Mouse (Mus musculus) liver, postnatal 0 days (tissue): ENCODE measurements around the gene Mfap3l. TPM values are rescaled to one million over a fixed set of nuclear protein-coding genes. Genes with fewer than 3 reads are reported as not detected.

Experiments
- ATAC-seq: fragments of 200-750 bp; cut with Nextera tagmentation; 2 replicates; pipeline ENCODE4 v1.8.0; 2017; ENCODE audit warnings: mild to moderate bottlenecking, moderate library complexity
- DNase-seq: peaks from one replicate; pipeline ENCODE4 v3.0.0-alpha.2; 2016
- H3K27ac ChIP-seq: fragments of 300-500 bp; sonication (generic); 2 replicates; pipeline ENCODE4 v1.5.1; 2014; ENCODE audit warnings: antibody characterized with exemption, moderate library complexity, mild to moderate bottlenecking, low read depth
- H3K27me3 ChIP-seq: fragments of 300-500 bp; sonication (generic); 2 replicates; pipeline ENCODE4 v1.6.1; 2014; ENCODE audit warnings: low read length, control low read depth, mixed read lengths; ENCODE audit not compliant: insufficient read depth
- H3K36me3 ChIP-seq: fragments of 300-500 bp; sonication (generic); replicated peaks from 2 replicates; pipeline ENCODE4 v1.6.1; 2014; ENCODE audit warnings: mild to moderate bottlenecking, control low read depth, low read length, moderate library complexity, mixed read lengths; ENCODE audit not compliant: insufficient read depth
- H3K4me1 ChIP-seq: fragments of 300-500 bp; sonication (generic); 2 replicates; pipeline ENCODE4 v1.6.1; 2014; ENCODE audit warnings: antibody characterized with exemption, mild to moderate bottlenecking, control low read depth; ENCODE audit not compliant: insufficient read depth
- H3K4me2 ChIP-seq: fragments of 300-500 bp; sonication (generic); 2 replicates; pipeline ENCODE4 v1.6.1; 2014; ENCODE audit warnings: low read depth, mild to moderate bottlenecking, low read length, moderate library complexity, mixed read lengths
- H3K4me3 ChIP-seq: fragments of 300-500 bp; sonication (generic); 2 replicates; pipeline ENCODE4 v1.5.1; 2014; ENCODE audit warnings: low read depth, low read length
- H3K9ac ChIP-seq: fragments of 300-500 bp; sonication (generic); replicated peaks from 2 replicates; pipeline ENCODE4 v1.6.1; 2014; ENCODE audit warnings: mild to moderate bottlenecking, moderate library complexity
- H3K9me3 ChIP-seq: fragments of 300-500 bp; sonication (generic); 2 replicates; pipeline ENCODE4 v1.6.1; 2016; ENCODE audit warnings: mild to moderate bottlenecking, control low read depth, low read length, mixed read lengths
- CTCF ChIP-seq: sonication (generic); IDR thresholded peaks from 2 replicates; pipeline ENCODE4 v1.5.1; 2016; ENCODE audit warnings: antibody characterized with exemption, low read depth
- EP300 ChIP-seq: IDR thresholded peaks from 2 replicates; pipeline ENCODE4 v1.6.1; 2016; ENCODE audit warnings: antibody characterized with exemption, low read depth, mild to moderate bottlenecking
- WGBS: fragments of 180-500 bp; shearing (Covaris S2); extraction: QIAGEN DNeasy Blood & Tissue Kit; methylation state at CpG from one replicate; pipeline ENCODE4 v1.1.7; 2014; ENCODE audit not compliant: insufficient replicate concordance; 5-methylcytosine and 5-hydroxymethylcytosine counted together
- polyA plus RNA-seq: library from polyadenylated mRNA; unstranded; fragments of >200 nt; fragmentation: Nextera tagmentation; extraction: Ambion mirVana; gene quantifications from 2 replicates; pipeline ENCODE4 v1.2.1, GENCODE M21; 2015

The Mfap3l gene
- polyA plus RNA-seq, 1 experiment from 2014 or later: 0.40 TPM

GRCm38 (mm10) chr8:60659721-60660120, 27.1 kb downstream of the Mfap3l start:
- 83% methylated on average over 8 of the region's 8 CpGs for WGBS
- ATAC-seq (no peak), DNase-seq (no peak)
- Histone ChIP-seq H3K9me3 (no peaks in the 10 kb centered on the region), H3K36me3 (no peaks in the 10 kb centered on the region), H3K27me3 (no peaks in the 10 kb centered on the region), H3K4me2 (no peak overlapping the region), H3K4me1 (no peaks in the 10 kb centered on the region), H3K4me3 (no peak overlapping the region), H3K9ac (no peak overlapping the region), H3K27ac (no peak overlapping the region)
- no peak for TF ChIP-seq EP300

GRCm38 (mm10) chr8:60661191-60661590, 28.6 kb downstream of the Mfap3l start:
- Histone ChIP-seq H3K9ac (no peak overlapping the region), H3K9me3 (no peaks in the 10 kb centered on the region), H3K36me3 (no peaks in the 10 kb centered on the region), H3K4me2 (no peak overlapping the region), H3K4me3 (no peak overlapping the region), H3K4me1 (no peaks in the 10 kb centered on the region), H3K27ac (no peak overlapping the region), H3K27me3 (no peaks in the 10 kb centered on the region)
- no peak for ATAC-seq
- no peak for DNase-seq
- WGBS: 80% methylated on average over 2 of the region's 2 CpGs
- TF ChIP-seq EP300: no peak
- TF ChIP-seq CTCF: no peak

GRCm38 (mm10) chr8:60663552-60663951, 30.9 kb downstream of the Mfap3l start:
- DNase-seq (no peak), ATAC-seq (no peak)
- Histone ChIP-seq H3K4me3 (no peak overlapping the region), H3K27me3 (no peaks in the 10 kb centered on the region), H3K9ac (no peak overlapping the region), H3K9me3 (no peaks in the 10 kb centered on the region), H3K4me2 (no peak overlapping the region), H3K36me3 (no peaks in the 10 kb centered on the region), H3K4me1 (no peaks in the 10 kb centered on the region), H3K27ac (no peak overlapping the region)
- TF ChIP-seq EP300: no peak
- 70% methylated on average over 5 of the region's 5 CpGs for WGBS

GRCm38 (mm10) chr8:60665821-60666220, 33.2 kb downstream of the Mfap3l start:
- TF ChIP-seq EP300: no peak
- TF ChIP-seq CTCF: no peak
- Histone ChIP-seq H3K36me3 (no peaks in the 10 kb centered on the region), H3K9me3 (no peaks in the 10 kb centered on the region), H3K9ac (no peak overlapping the region), H3K4me1 (no peaks in the 10 kb centered on the region), H3K4me2 (no peak overlapping the region), H3K27me3 (no peaks in the 10 kb centered on the region), H3K27ac (no peak overlapping the region), H3K4me3 (no peak overlapping the region)
- no peak for ATAC-seq
- 65% methylated on average over 4 of the region's 4 CpGs for WGBS
- DNase-seq: no peak

- ATAC-seq (no peak), DNase-seq (no peak)
- WGBS: 65% methylated on average over 3 of the region's 3 CpGs
- Histone ChIP-seq H3K4me2 (no peak overlapping the region), H3K9ac (no peak overlapping the region), H3K4me1 (no peaks in the 10 kb centered on the region), H3K9me3 (no peaks in the 10 kb centered on the region), H3K27me3 (no peaks in the 10 kb centered on the region), H3K4me3 (no peak overlapping the region), H3K27ac (no peak overlapping the region), H3K36me3 (no peaks in the 10 kb centered on the region)
- TF ChIP-seq EP300 (no peak), CTCF (no peak)
Measured at GRCm38 (mm10) chr8:60666852-60667251, 34.2 kb downstream of the Mfap3l start.

- H3K4me1 ChIP-seq: no peaks in the 10 kb centered on the region
- H3K9ac ChIP-seq: no peak overlapping the region
- WGBS: 73% methylated on average over 6 of the region's 6 CpGs
- H3K4me2 ChIP-seq: no peak overlapping the region
- H3K4me3 ChIP-seq: no peak overlapping the region
- H3K27ac ChIP-seq: no peak overlapping the region
- H3K27me3 ChIP-seq: no peaks in the 10 kb centered on the region
- ATAC-seq (no peak), DNase-seq (no peak)
- no peaks in the 10 kb centered on the region for H3K9me3 ChIP-seq
- no peaks in the 10 kb centered on the region for H3K36me3 ChIP-seq
- TF ChIP-seq EP300 (no peak), CTCF (no peak)
Measured at GRCm38 (mm10) chr8:60678590-60678989, 46.0 kb downstream of the Mfap3l start.

GRCm38 (mm10) chr8:60681811-60682210, 49.2 kb downstream of the Mfap3l start:
- H3K4me2 ChIP-seq: no peak overlapping the region

More at GRCm38 (mm10) chr8:60681811-60682210, 49.2 kb downstream of the Mfap3l start:
- DNase-seq: no peak
- TF ChIP-seq EP300 (no peak), CTCF (no peak)
- no peaks in the 10 kb centered on the region for H3K27me3 ChIP-seq
- H3K4me1 ChIP-seq: no peaks in the 10 kb centered on the region
- no peak overlapping the region for H3K9ac ChIP-seq
- H3K4me3 ChIP-seq: no peak overlapping the region
- no peak overlapping the region for H3K27ac ChIP-seq
- H3K36me3 ChIP-seq: no peaks in the 10 kb centered on the region
- ATAC-seq: no peak
- WGBS: 69% methylated on average over 4 of the region's 4 CpGs
- no peaks in the 10 kb centered on the region for H3K9me3 ChIP-seq
